ENCODE assay signal across 13 mouse cellular contexts in the genomic region with DNA sequence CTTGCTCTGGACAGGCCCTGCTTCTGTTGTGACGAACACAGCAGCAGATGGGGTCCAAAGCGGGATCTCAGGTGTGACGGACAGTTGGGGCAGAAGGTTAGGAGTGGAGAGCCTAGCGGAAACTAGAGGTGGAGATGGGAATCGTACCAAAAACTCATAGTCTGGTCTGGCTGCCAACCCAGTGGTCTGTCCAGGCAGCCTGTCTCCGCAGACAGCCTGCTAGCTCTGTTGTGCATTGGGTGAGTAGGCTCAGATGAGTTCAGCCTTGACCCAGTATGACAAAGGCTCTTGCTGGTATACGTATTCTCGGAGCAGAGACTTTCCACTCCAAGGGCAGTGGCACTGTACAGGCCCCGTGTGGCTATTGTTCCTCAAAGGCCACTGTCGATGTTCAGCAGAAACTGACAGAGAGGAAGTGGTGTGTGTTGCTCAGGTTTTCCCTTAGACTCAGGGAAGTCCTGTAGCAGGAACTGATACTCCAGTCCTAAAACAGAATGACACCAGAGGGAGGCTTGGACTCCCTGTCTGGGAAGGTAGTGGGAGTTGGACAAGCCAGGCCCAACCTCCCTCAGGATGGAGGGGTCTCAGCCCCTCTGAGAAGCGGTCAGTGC. TPM values are rescaled to one million over a fixed set of nuclear protein-coding genes. Genes with fewer than 3 reads are reported as not detected.
DNase-seq lines count a peak whose midpoint lies in the region; ATAC-seq and TF ChIP-seq lines count a peak whose summit lies in the region.
"Had no signal": no experiment of that assay in that cellular context is flagged by ENCODE, and none has a peak within 500 bp of the region (broad histone marks: within the 10 kb centered on the region; RNA-seq: fewer than 3 reads in every experiment).

No protein-coding gene starts in this region.

- no peaks in the 10 kb centered on the region for H3K27me3 ChIP-seq in liver, adult 2 months (ENCODE audit: control insufficient read depth, insufficient read depth, low read length)
- no peaks in the 10 kb centered on the region for H3K27me3 ChIP-seq in liver, embryonic 11.5 days (replicated peaks; ENCODE audit: control insufficient read depth, insufficient read depth, low read length)
- peaks cover 33% of the 10 kb centered on the region for H3K27me3 ChIP-seq in E14TG2a.4 (ENCODE audit: insufficient read depth, low read length)
- H3K27me3 ChIP-seq: limb, embryonic 15.5 days had no signal

- TF ChIP-seq CTCF in liver, adult 2 months (IDR thresholded peaks at IDR 0.05; ENCODE audit: low read depth, low read length), result no peak
- TF ChIP-seq CTCF in E14TG2a.4 (conservative IDR thresholded peaks at IDR 0.05; ENCODE audit: low read length), result no peak

- H3K9me3 ChIP-seq in liver, embryonic 11.5 days (ENCODE audit: control insufficient read depth, low read length), result no peaks in the 10 kb centered on the region
- no peaks in the 10 kb centered on the region for H3K9me3 ChIP-seq in E14TG2a.4 (ENCODE audit: low read length)
- H3K9me3 ChIP-seq: limb, embryonic 15.5 days had no signal

- ATAC-seq in liver, embryonic 11.5 days (replicated peaks; ENCODE audit: low FRiP score), result no peak

- no peaks in the 10 kb centered on the region for H3K36me3 ChIP-seq in liver, adult 2 months (ENCODE audit: control insufficient read depth, insufficient read depth, low read length)
- H3K36me3 ChIP-seq in liver, embryonic 11.5 days (ENCODE audit: control insufficient read depth, insufficient read depth, low read length), result no peaks in the 10 kb centered on the region
- H3K36me3 ChIP-seq in E14TG2a.4 (ENCODE audit: insufficient read depth, low read length), result no peaks in the 10 kb centered on the region
- H3K36me3 ChIP-seq: limb, embryonic 15.5 days had no signal

- H3K4me2 ChIP-seq in liver, embryonic 11.5 days, result no peak overlapping the region
- H3K4me2 ChIP-seq: limb, embryonic 15.5 days had no signal

- no peaks in the 10 kb centered on the region for H3K4me1 ChIP-seq in liver, adult 2 months (ENCODE audit: control insufficient read depth, insufficient read depth, low read length)
- H3K4me1 ChIP-seq in liver, embryonic 11.5 days (replicated peaks; ENCODE audit: control insufficient read depth, insufficient read depth, low read length), result 0 out of 2 replicates have a peak, but pooled peaks cover 4% of the 10 kb centered on the region
- peaks cover 70% of the 10 kb centered on the region for H3K4me1 ChIP-seq in E14TG2a.4 (replicated peaks; ENCODE audit: low read depth, low read length)
- H3K4me1 ChIP-seq: limb, embryonic 15.5 days had no signal

- TF ChIP-seq POLR2A in liver, adult 2 months (IDR thresholded peaks at IDR 0.05; ENCODE audit: extremely low read depth, insufficient read depth, low read length), result no peak

- H3K79me2 ChIP-seq in liver, adult 2 months (ENCODE audit: control insufficient read depth, insufficient read depth, low read length), result no peaks in the 10 kb centered on the region

- DNase-seq in cerebellum, adult 18-20 months, result peak; percentile 38 to 44
- DNase-seq in cerebellum, postnatal 4 days (ENCODE audit: low spot score in 2 of 2), result no peak
- DNase-seq in liver, adult 2 months (ENCODE audit: extremely low read depth, low read depth, low spot score), result peak; percentile 40
- no peak for DNase-seq in liver, embryonic 11.5 days (ENCODE audit: low spot score)
- peak; percentile 60 for DNase-seq in lung, postnatal 25 days (ENCODE audit: low spot score)
- DNase-seq in gastrocnemius, postnatal 25 days, result no peak
- no peak for DNase-seq in ovary, postnatal 36 days (ENCODE audit: low spot score)
- DNase-seq: heart, postnatal 36 days had no signal

- H3K27ac ChIP-seq in liver, adult 2 months (replicated peaks; ENCODE audit: insufficient read depth, low read depth, low read length), result no peak overlapping the region
- H3K27ac ChIP-seq in liver, embryonic 11.5 days (ENCODE audit: low read depth, low read length), result no peak overlapping the region
- H3K27ac ChIP-seq: limb, embryonic 15.5 days had no signal

- no peak overlapping the region for H3K9ac ChIP-seq in liver, adult 2 months (ENCODE audit: low read depth, low read length)
- no peak overlapping the region for H3K9ac ChIP-seq in liver, embryonic 11.5 days (ENCODE audit: low read depth, low read length)
- H3K9ac ChIP-seq: limb, embryonic 15.5 days had no signal

- no peak overlapping the region for H3K4me3 ChIP-seq in liver, adult 2 months (ENCODE audit: insufficient read depth, low read depth, low read length)
- no peak overlapping the region for H3K4me3 ChIP-seq in liver, embryonic 11.5 days (ENCODE audit: low read depth, low read length)
- peak overlapping the region; percentile 13; the same call in 1 of the 2 replicates for H3K4me3 ChIP-seq in E14TG2a.4 (replicated peaks; ENCODE audit: low read length)
- H3K4me3 ChIP-seq: limb, embryonic 15.5 days had no signal

- 82% methylated on average over 11 of the region's 11 CpGs for WGBS in liver, adult 2 months
- 64% methylated on average over 11 of the region's 11 CpGs for WGBS in liver, embryonic 11.5 days

RNA-seq across cellular contexts. Expression of a gene that starts 6.6 kb away (rescaled TPM):
- 12.4 and 22.9 TPM in 2 replicates for total RNA-seq in liver, adult 2 months (2014; rRNA removed)
- 5.2 and 13.1 TPM in 2 replicates for polyA plus RNA-seq in liver, adult 2 months (2012; rRNA removed)
- polyA plus RNA-seq in liver, embryonic 11.5 days (2014; fragmentation: Nextera tagmentation; extraction: Ambion mirVana), result 26.8 and 29.6 TPM in 2 replicates
- 1 to 10 TPM; 6.7 to 7.9 TPM for total RNA-seq in gastrocnemius, postnatal 25 days (2021)

RNA-seq across cellular contexts. Expression of a gene that starts 49.6 kb away (rescaled TPM):
- total RNA-seq in liver, adult 2 months (2014; rRNA removed), result not detected in 2 replicates
- polyA plus RNA-seq in liver, adult 2 months (2012; rRNA removed), result not detected in 2 replicates
- polyA plus RNA-seq in liver, embryonic 11.5 days (2014; fragmentation: Nextera tagmentation; extraction: Ambion mirVana), result not detected in 2 replicates
- not detected for total RNA-seq in gastrocnemius, postnatal 25 days (2021)
- polyA plus RNA-seq: large intestine, adult 2 months; neural tube, embryonic 14.5 days; testis, adult 2 months had no signal

Comparison
In these comparisons a context has a peak if more than half of its experiments do, and no peak if none do; other contexts are left out.
1. DNase-seq: peak in cerebellum, adult 18-20 months (2 of 2), liver, adult 2 months (single experiment) and lung, postnatal 25 days (single experiment); none in cerebellum, postnatal 4 days (0 of 2), liver, embryonic 11.5 days (single experiment), gastrocnemius, postnatal 25 days (single experiment) and ovary, postnatal 36 days (single experiment).